Mouse (Mus musculus): ENCODE measurements around the gene Adm.

Gene Adm

DNA sequence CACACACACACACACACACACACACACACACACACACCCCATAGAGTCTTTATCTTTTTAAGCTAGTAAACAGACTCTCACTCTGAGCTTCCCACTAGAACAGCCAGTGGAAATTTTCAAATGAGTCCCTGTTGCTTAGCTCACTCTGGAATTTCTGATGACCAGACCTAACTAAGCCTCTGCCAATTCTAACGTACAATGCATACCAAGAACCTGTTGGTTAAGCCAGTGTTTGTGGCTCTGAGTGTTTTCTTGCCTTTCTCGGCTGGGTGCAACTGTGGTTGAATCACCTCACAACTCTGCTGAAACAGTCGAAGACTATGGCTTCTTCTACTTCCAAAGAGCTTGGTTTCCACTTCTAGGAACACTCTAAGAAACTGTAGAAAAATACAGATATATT lies 27.8 kb downstream of the Adm start:
- no peak for ATAC-seq (ENCODE audit: insufficient number of reproducible peaks, low FRiP score, low TSS enrichment)

DNA sequence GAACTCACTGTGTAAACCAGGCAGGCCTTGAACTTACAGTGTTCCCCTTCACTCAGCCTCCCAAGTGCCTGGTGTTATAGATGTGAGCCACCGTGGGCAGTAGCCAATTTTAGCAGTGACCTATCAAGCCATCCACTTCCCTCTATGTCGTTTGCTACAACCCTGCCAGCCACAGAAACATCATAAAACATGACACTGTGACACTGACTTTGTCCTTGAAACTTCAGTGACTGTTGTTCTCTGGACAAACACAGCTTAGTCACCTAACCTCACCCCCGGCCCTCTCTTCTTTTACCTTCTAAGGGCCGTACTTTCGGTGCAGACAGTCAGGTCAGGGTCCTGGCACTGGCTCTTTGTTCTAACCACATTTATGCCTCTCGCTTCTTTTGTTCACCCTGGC lies 28.5 kb downstream of the Adm start:
- ATAC-seq (ENCODE audit: insufficient number of reproducible peaks, low FRiP score, low TSS enrichment) = no peak

DNA sequence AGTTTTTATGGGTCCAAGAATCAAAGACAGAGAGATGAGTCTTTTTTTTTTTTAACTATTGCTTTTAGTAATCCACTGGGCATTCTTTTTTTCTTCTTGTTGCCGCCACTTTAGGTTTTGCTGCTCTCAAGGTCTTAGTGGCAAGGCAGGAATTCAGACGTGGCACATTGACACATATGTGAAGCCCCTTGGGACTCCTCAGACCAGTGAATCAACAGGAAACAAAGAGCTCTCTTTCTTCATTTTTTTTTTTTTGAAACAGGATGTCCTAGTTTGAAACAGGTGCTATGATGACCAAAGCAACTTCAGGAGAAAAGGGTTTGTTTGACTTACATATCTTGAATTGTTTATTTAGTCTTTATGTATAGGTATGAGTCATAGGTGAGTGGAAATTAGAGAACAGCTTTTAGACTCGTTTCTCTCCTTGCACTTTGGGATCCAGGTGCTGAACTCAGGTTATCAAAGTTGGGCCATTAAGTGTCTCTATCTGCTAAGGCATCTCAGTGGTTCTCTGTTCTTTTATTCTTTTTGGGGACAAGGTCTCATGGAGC lies 31.0 kb downstream of the Adm start:
- no peak for ATAC-seq (ENCODE audit: insufficient number of reproducible peaks, low FRiP score, low TSS enrichment)

DNA sequence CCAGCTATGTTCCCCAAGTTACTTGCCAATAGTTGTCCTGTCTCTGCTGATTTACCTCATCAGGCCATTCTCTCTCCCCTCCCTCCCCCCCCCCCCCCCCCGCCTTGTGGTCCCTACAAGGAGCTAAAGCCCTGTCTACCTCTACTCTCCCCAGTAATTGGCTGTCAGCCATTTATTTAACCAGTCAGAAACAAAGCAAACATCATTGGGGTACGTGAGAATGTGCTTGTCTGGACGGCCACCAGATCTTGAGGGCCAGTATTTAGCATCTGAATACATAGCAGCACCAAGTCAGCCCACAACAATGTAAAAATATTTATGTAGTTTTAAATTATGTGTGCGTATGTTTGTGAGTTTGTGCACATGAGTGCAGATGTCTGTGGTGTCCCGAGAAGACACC lies 39.1 kb downstream of the Adm start:
- no peak for ATAC-seq (ENCODE audit: insufficient number of reproducible peaks, low FRiP score, low TSS enrichment)

DNA sequence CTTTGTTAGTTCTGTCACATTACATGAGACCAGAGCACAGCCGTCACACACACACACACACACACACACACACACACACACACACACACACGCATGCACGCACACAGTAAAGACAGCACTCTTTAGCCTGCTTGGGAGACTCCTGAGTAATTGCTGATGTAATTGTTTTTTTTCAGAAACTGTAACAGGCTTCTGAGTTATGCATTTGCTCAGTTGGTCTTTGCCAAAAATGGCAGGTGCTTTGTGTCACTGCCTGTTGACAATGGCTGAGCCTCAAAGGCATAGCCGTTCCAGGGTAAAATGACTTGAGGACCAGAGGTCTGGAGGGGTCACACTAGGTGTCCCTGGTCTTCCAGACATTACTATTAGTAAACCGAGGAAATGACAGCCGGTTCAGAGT lies 40.8 kb downstream of the Adm start:
- peak; percentile 56; the same call in 1 of the 2 replicates for ATAC-seq (ENCODE audit: insufficient number of reproducible peaks, low FRiP score, low TSS enrichment)

DNA sequence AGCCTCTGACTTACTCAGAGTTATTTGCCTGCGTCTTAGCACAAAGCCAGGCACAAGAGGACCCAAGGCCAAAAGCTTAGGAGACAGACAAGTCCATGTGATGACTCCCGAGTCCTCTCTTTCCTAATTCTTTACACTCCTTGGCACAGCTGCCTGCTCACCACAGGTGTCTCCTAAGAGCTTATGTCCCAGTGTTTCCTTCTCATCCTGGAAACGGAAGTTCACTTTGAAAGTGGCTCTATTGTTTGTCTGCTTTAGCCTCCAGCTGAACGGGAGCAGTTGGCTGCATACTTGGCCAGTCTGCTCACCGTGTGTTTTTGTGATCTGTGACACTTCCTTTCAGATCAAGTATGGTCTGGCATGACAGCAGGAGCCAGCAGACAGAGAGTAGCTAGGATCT lies 41.3 kb downstream of the Adm start:
- ATAC-seq (ENCODE audit: insufficient number of reproducible peaks, low FRiP score, low TSS enrichment) = peak; percentile 15; the same call in 1 of the 2 replicates

DNA sequence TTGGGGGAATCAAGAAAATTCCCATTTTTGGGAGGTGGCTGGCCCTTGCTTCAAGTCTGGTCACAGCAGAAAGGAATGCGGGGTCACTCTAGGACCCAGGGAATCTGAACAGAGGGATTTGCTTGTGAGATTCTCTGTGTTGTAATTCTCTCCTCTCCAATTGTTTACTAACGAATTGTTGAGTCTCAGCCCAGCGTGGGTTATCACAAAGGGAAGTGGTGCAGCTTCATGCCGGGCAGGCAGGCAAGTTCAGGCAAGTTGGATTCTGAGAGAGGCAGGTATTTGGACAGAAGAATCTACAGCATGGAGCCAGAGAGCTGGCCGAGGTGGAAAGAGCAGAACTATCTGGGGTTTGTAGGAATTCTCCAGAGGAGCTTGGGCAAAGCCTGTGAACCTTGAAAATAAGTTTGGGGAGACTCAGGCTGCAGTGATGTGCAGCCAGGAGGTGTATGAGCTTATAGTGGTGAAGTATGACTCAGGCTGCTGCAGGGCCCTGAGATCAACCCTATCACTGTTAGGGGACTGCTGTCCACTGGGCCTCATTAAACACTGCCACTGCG lies 43.7 kb downstream of the Adm start:
- no peak for ATAC-seq (ENCODE audit: insufficient number of reproducible peaks, low FRiP score, low TSS enrichment)
